Mouse (Mus musculus) stomach, embryonic 16.5 days (tissue): ENCODE measurements at regions not wholly inside any gene's neighbourhood (a gene's known extent, or its start where the extent isn't known, plus 50 kb on each side); places are given as distances from the start of the nearest gene placed in this dataset.

ENCODE experiments used
- ATAC-seq: fragments of 200-750 bp; cut with Nextera tagmentation; 2 replicates; pipeline ENCODE4 v1.8.0; 2017; ENCODE audit warnings: moderate number of reproducible peaks, moderate TSS enrichment; ENCODE audit not compliant: insufficient read depth, low FRiP score
- H3K27ac ChIP-seq: fragments of 300-500 bp; sonication (generic); 2 replicates; pipeline ENCODE4 v1.5.1; 2014; ENCODE audit warnings: low read length
- H3K27me3 ChIP-seq: fragments of 300-500 bp; sonication (generic); 2 replicates; pipeline ENCODE4 v1.6.1; 2014; ENCODE audit warnings: low read length, control low read depth, mixed read lengths; ENCODE audit not compliant: control insufficient read depth, insufficient read depth
- H3K36me3 ChIP-seq: fragments of 300-500 bp; sonication (generic); 2 replicates; pipeline ENCODE4 v1.6.1; 2014; ENCODE audit warnings: low read length; ENCODE audit not compliant: control insufficient read depth, insufficient read depth
- H3K4me1 ChIP-seq: fragments of 300-500 bp; sonication (generic); 2 replicates; pipeline ENCODE4 v1.6.1; 2014; ENCODE audit warnings: low read length, control low read depth, mixed read lengths; ENCODE audit not compliant: control insufficient read depth, insufficient read depth
- H3K4me2 ChIP-seq: fragments of 300-500 bp; sonication (generic); 2 replicates; pipeline ENCODE4 v1.6.1; 2014; ENCODE audit warnings: low read depth, low read length, mixed read lengths
- H3K4me3 ChIP-seq: fragments of 300-500 bp; sonication (generic); replicated peaks from 2 replicates; pipeline ENCODE4 v1.5.1; 2014; ENCODE audit warnings: mild to moderate bottlenecking, low read length
- H3K9ac ChIP-seq: fragments of 300-500 bp; sonication (generic); 2 replicates; pipeline ENCODE4 v1.6.1; 2014; ENCODE audit warnings: low read length
- H3K9me3 ChIP-seq: fragments of 300-500 bp; sonication (generic); replicated peaks from 2 replicates; pipeline ENCODE4 v1.6.1; 2016; ENCODE audit warnings: low read length, control low read depth; ENCODE audit not compliant: control insufficient read depth
- WGBS: fragments of 180-500 bp; shearing (Covaris S2); extraction: QIAGEN DNeasy Blood & Tissue Kit; methylation state at CpG from one replicate; pipeline ENCODE4 v1.1.7; 2014; 5-methylcytosine and 5-hydroxymethylcytosine counted together

DNA sequence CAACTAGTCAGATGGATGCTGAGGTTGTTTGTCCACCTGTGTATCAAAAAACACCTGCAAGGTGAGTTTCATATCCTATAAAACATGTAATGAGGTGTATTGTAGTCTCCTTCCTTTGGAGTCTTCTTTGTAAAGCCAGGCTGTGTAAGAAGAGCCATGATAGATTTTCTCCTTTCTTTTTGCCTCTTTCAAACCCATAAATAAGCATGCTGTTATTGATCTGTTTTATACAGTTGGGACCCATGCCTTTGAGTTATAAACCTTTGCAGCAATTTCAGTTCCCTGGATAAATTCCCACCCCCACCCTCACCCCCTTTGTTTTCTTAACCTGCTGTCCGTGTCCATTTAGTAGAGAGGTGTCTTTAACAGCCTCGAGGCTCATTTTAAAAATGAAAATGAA lies 131.0 kb upstream of the Rgs17 start:
- Histone ChIP-seq H3K36me3 (no peaks in the 10 kb centered on the region), H3K4me3 (no peak overlapping the region), H3K27ac (no peak overlapping the region), H3K9me3 (no peaks in the 10 kb centered on the region), H3K27me3 (no peaks in the 10 kb centered on the region), H3K9ac (no peak overlapping the region), H3K4me1 (no peaks in the 10 kb centered on the region), H3K4me2 (no peak overlapping the region)
- 57% methylated on average over 2 of the region's 2 CpGs for WGBS
- ATAC-seq, result no peak

DNA sequence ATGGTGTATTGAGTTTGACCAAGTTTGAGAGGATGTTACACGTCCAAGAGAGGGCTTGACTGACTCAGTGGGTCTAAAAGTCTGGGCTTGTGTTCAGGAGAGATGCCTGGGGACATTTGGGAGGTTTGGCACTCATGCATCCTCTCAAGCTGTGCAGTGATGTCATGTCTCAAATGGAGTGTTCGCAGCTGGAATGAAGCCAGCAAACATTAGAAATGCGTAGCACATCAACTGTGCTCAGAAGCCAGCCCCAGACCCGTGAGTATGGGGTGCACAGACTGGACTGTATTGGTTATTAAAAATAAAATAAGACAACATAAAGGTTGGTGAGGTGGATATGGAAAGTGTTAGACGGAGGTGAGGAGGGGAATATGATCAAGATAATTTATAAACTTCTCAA lies 121.2 kb upstream of the Rgs17 start:
- H3K4me1 ChIP-seq, result no peaks in the 10 kb centered on the region
- H3K27ac ChIP-seq, result no peak overlapping the region
- ATAC-seq, result no peak
- H3K27me3 ChIP-seq, result no peaks in the 10 kb centered on the region
- H3K4me3 ChIP-seq, result no peak overlapping the region
- H3K9me3 ChIP-seq, result no peaks in the 10 kb centered on the region
- no peaks in the 10 kb centered on the region for H3K36me3 ChIP-seq
- no peak overlapping the region for H3K4me2 ChIP-seq
- 66% methylated on average over 5 of the region's 5 CpGs for WGBS
- H3K9ac ChIP-seq, result no peak overlapping the region

DNA sequence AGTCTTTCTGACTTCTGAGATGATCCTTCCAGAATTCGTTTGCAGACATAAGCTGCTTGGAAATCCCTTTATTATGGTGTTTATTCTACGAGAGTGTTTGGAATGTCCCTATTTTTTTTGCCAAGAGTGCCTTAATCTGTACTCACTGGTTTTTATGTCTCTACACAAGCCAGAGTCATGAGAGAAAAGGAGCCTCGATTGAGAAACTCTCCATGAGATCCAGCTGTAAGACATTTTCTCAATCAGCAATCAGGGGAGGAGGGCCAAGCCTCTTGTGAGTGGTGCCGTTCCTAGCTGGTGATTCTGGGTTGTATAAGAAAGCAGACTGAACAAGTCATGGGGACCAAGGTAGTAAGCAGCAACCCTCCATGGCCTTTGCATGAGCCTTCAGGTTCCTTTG lies 117.6 kb upstream of the Rgs17 start:
- WGBS, result 39% methylated on average over 4 of the region's 4 CpGs
- H3K4me3 ChIP-seq, result no peak overlapping the region
- H3K27ac ChIP-seq, result no peak overlapping the region
- ATAC-seq, result no peak
- peaks cover 5% of the 10 kb centered on the region for H3K4me1 ChIP-seq
- H3K9me3 ChIP-seq, result no peaks in the 10 kb centered on the region
- no peak overlapping the region for H3K4me2 ChIP-seq
- no peak overlapping the region for H3K9ac ChIP-seq
- H3K36me3 ChIP-seq, result no peaks in the 10 kb centered on the region
- H3K27me3 ChIP-seq, result no peaks in the 10 kb centered on the region

DNA sequence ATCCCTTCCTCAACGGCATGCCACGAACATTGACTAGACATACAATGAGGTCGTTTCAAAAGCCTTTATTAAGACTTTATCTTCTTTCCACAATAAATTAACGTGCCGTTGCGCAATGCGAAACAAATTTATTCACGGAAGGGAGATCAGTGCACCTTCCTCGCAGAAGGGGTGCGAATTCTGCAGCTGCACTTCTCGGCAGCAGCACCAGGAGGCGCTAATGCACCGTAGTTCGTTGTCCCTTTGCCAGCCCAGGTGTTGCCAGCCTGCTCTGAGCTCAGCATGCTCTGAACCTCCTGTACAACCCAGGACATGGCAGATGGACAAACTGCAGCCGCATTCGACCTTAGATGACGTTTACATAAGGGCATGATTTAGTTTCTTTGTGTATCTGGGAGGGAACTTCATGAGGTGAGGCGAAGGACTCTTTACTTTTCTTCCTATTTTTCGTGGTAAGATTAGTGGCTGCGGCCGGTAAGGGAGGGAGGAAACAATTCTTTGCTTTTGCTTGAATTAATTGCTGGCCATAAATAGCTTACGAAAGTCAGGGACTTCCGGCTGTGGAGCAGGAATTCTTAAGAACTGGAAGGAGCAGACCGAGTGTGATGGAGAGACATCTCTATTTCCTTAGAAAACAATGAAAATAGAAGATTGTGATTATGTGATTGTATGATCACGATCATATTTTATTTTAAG lies 113.7 kb upstream of the Rgs17 start:
- Histone ChIP-seq H3K9ac (no peak overlapping the region), H3K4me1 (peaks cover 5% of the 10 kb centered on the region), H3K36me3 (no peaks in the 10 kb centered on the region), H3K27me3 (no peaks in the 10 kb centered on the region), H3K4me3 (peak overlapping the region; percentile 13; the same call in 1 of the 2 replicates), H3K27ac (no peak overlapping the region), H3K4me2 (peak overlapping the region; percentile 46), H3K9me3 (no peaks in the 10 kb centered on the region)
- peak; percentile 73; the same call in 1 of the 2 replicates for ATAC-seq
- WGBS, result 17% methylated on average over 25 of the region's 25 CpGs

DNA sequence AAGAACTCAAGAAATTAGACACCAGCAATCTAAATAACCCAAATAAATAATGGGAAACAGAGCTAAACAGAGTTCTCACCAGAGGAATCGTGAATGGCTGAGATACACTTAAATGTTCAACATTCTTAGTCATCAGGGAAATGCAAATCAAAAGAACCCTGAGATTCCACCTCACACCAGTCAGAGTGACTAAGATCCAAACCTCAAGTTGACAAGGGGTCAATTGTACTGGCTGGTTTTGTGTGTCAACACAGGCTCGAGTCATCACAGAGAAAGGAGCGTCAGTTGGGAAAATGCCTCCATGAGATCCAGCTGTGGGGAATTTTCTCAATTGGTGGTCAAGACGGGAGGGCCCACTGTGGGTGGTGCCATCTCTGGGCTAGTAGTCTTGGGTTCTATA lies 110.3 kb upstream of the Rgs17 start:
- Histone ChIP-seq H3K9ac (no peak overlapping the region), H3K27ac (no peak overlapping the region), H3K4me2 (no peak overlapping the region), H3K9me3 (no peaks in the 10 kb centered on the region), H3K4me3 (no peak overlapping the region), H3K36me3 (no peaks in the 10 kb centered on the region), H3K4me1 (peaks cover 5% of the 10 kb centered on the region), H3K27me3 (no peaks in the 10 kb centered on the region)
- no peak for ATAC-seq
- WGBS, result 63% methylated on average over 4 of the region's 4 CpGs

DNA sequence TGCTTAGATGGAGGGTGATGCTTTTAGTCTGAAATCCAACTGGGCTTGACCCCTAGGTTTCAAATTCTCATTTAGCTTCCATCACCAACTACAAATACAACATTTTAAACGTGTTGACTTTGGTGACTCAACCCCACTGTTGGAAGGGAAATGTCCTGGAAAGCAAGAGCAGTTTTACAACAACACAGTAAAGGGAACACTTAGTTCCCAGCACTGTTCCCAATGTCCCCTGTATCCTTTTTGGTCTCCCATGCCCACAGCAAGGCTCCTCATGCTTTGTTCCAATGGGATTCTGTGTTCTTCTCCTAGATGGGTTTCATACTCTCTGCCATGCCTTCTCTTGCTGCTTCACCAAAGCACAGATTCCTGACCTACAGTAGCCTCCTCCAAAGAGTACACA lies 105.4 kb upstream of the Rgs17 start:
- Histone ChIP-seq H3K36me3 (no peaks in the 10 kb centered on the region), H3K27me3 (no peaks in the 10 kb centered on the region), H3K9ac (no peak overlapping the region), H3K27ac (no peak overlapping the region), H3K9me3 (no peaks in the 10 kb centered on the region; the same call in 1 of the 2 replicates), H3K4me1 (no peaks in the 10 kb centered on the region), H3K4me3 (no peak overlapping the region), H3K4me2 (no peak overlapping the region)
- ATAC-seq, result no peak
- WGBS, result 38% methylated on average over 1 of the region's 1 CpGs

DNA sequence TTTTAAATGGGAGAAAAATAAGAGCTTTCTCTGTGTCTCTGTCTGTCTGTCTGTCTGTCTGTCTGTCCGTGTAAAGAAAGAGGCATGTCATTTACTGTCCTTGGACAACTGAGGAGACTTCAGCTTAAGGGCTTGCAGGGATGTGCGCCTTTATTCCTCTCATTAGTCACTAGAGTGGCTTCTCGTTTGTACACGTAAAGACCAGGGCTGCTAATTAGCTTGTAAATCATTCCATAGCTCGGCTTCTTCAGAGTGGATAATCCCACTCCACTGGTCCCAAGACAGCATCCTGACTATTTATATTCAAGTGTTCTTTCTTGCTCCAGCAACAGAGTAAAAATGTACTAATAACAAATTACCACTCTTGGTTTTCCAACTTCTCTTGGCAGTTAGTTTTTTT lies 104.1 kb upstream of the Rgs17 start:
- Histone ChIP-seq H3K4me2 (no peak overlapping the region), H3K27ac (no peak overlapping the region), H3K4me3 (no peak overlapping the region), H3K4me1 (no peaks in the 10 kb centered on the region), H3K9ac (no peak overlapping the region), H3K9me3 (no peaks in the 10 kb centered on the region; the same call in 1 of the 2 replicates), H3K27me3 (no peaks in the 10 kb centered on the region), H3K36me3 (no peaks in the 10 kb centered on the region)
- 65% methylated on average over 5 of the region's 5 CpGs for WGBS
- ATAC-seq, result no peak

DNA sequence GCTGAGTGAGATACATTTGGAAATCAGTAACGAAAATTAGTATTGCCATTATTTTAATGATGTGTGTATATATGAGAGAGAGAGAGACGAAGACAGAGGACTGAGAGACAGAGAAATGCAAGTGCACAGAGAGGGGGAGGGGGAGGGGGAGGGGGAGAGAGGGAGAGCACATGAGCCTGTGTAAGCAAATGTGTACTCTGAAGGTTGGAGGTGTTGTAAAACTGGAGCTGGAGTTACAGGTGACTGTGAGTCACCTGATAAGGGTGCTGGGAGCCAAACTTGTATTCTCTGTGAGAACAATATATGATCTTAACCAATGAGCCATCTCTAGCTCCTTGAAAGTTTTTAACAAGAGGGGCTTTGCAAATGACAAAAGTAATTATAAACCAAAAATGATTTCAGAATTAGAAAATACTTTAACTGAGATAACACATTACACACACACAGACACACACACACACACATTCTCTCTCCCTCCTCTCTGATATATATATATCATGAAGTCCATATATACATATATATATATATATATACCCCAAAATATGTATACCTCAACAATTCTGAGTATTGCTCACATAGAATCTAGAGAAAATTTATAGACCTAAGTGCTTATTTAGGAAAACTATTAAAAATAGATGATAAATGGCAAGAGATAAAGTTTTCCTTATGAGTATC lies 100.5 kb upstream of the Rgs17 start:
- Histone ChIP-seq H3K9me3 (no peaks in the 10 kb centered on the region; the same call in 1 of the 2 replicates), H3K4me2 (no peak overlapping the region), H3K36me3 (no peaks in the 10 kb centered on the region), H3K27ac (no peak overlapping the region), H3K4me3 (no peak overlapping the region), H3K4me1 (no peaks in the 10 kb centered on the region), H3K27me3 (no peaks in the 10 kb centered on the region), H3K9ac (no peak overlapping the region)
- 61% methylated on average over 2 of the region's 2 CpGs for WGBS
- peak; percentile 66; the same call in 1 of the 2 replicates for ATAC-seq

DNA sequence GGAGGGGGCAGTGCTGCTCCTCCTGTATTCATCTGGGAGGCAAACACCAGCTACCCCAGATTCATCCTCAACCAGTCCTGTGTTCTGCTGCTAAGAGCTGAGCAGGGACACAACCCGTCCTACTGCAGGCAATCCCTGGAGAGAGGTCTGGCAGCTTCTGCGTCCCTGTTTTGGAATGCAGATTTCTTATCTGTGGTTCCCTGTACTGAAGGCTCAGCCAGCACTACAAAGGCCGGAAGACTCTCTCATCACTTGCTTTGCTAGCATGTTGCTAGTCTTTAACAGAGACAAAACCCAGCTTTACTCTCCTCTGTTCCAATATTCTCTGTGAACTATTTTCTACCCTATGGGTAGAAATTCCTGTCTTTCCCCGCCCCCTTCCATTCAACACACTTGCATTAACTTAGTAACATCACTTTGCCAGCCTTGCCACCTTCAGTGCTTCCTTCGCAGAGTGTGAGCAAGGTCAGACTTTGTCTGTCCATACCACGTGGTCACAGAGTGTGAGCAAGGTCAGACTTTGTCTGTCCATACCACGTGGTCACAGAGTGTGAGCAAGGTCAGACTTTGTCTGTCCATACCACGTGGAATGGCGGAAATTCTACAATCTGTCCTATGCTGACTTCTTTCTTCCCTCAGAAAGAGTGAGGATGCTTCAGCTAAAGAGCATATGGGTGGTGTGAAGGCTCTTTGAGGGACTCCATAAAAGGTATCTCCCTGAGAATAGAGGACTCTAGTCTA lies 98.9 kb upstream of the Rgs17 start:
- H3K27ac ChIP-seq, result no peak overlapping the region
- no peaks in the 10 kb centered on the region for H3K4me1 ChIP-seq
- no peak overlapping the region for H3K9ac ChIP-seq
- H3K4me2 ChIP-seq, result no peak overlapping the region
- no peaks in the 10 kb centered on the region for H3K27me3 ChIP-seq
- 53% methylated on average over 9 of the region's 9 CpGs for WGBS
- H3K4me3 ChIP-seq, result no peak overlapping the region
- no peaks in the 10 kb centered on the region for H3K36me3 ChIP-seq
- ATAC-seq, result no peak
- H3K9me3 ChIP-seq, result no peaks in the 10 kb centered on the region; the same call in 1 of the 2 replicates
